Mouse (Mus musculus) embryonic facial prominence, embryonic 13.5 days (tissue): ENCODE results near the gene Olfr1383. TPM values are rescaled to one million over a fixed set of nuclear protein-coding genes. Genes with fewer than 3 reads are reported as not detected.

Experiments
- polyA plus RNA-seq: library from polyadenylated mRNA; unstranded; fragments of >200 nt; fragmentation: Nextera tagmentation; extraction: Ambion mirVana; gene quantifications from 2 replicates; pipeline ENCODE4 v1.2.1, GENCODE M21; 2015

Gene Olfr1383
- polyA plus RNA-seq, 1 experiment from 2014 or later = not detected

Other genes starting within 250 kb of the Olfr1383 start
- gene Olfr1393, start 241.3 kb upstream of the Olfr1383 start, polyA plus RNA-seq = not detected in 2 replicates
- gene Olfr1392, start 234.4 kb upstream of the Olfr1383 start, polyA plus RNA-seq = not detected in 2 replicates
- gene Olfr10, start 214.9 kb upstream of the Olfr1383 start, polyA plus RNA-seq = not detected in 2 replicates
- 0.10 TPM in 1 of 2 replicates, not detected in the other for gene Olfr1391, start 196.9 kb upstream of the Olfr1383 start, polyA plus RNA-seq
- gene Olfr1390, start 184.5 kb upstream of the Olfr1383 start, polyA plus RNA-seq = not detected in 2 replicates
- gene Olfr1389, start 96.6 kb upstream of the Olfr1383 start, polyA plus RNA-seq = 0.17 TPM in 1 of 2 replicates, not detected in the other
- 0.11 TPM in 2 replicates for gene Olfr1388, start 83.0 kb upstream of the Olfr1383 start, polyA plus RNA-seq
- gene Olfr1387, start 64.3 kb upstream of the Olfr1383 start, polyA plus RNA-seq = not detected in 2 replicates
- gene Olfr1386, start 54.6 kb upstream of the Olfr1383 start, polyA plus RNA-seq = not detected in 2 replicates
- not detected in 2 replicates for gene Olfr1385, start 30.6 kb upstream of the Olfr1383 start, polyA plus RNA-seq
- gene Olfr1384, start 12.9 kb upstream of the Olfr1383 start, polyA plus RNA-seq = 0.08 TPM in 1 of 2 replicates, not detected in the other
- gene Olfr1382, start 8.6 kb downstream of the Olfr1383 start, polyA plus RNA-seq = not detected in 2 replicates
- not detected in 2 replicates for gene Olfr1381, start 23.8 kb downstream of the Olfr1383 start, polyA plus RNA-seq
- not detected in 2 replicates for gene Olfr1380, start 37.2 kb downstream of the Olfr1383 start, polyA plus RNA-seq
- 4.1 and 4.5 TPM in 2 replicates for gene Flt4, start 89.6 kb downstream of the Olfr1383 start, polyA plus RNA-seq
- gene Scgb3a1, start 144.0 kb downstream of the Olfr1383 start, polyA plus RNA-seq = not detected in 2 replicates
- gene Cnot6, start 193.1 kb downstream of the Olfr1383 start, polyA plus RNA-seq = 69.2 and 70.0 TPM in 2 replicates